Mouse (Mus musculus) limb, embryonic 12.5 days (tissue): ENCODE results near the gene Fip1l1. TPM values are rescaled to one million over a fixed set of nuclear protein-coding genes. Genes with fewer than 3 reads are reported as not detected.

Source experiments
- ATAC-seq: fragments of 200-750 bp; cut with Nextera tagmentation; 2 replicates; pipeline ENCODE4 v1.8.0; 2017; ENCODE audit warnings: low read depth, moderate TSS enrichment; ENCODE audit not compliant: insufficient number of reproducible peaks, insufficient read depth, low FRiP score, low TSS enrichment
- H3K27ac ChIP-seq: fragments of 300-500 bp; sonication (generic); 2 replicates; pipeline ENCODE4 v1.5.1; 2016; ENCODE audit warnings: mild to moderate bottlenecking, moderate library complexity
- H3K27me3 ChIP-seq: fragments of 300-500 bp; sonication (generic); 2 replicates; pipeline ENCODE4 v1.6.1; 2016; ENCODE audit warnings: mild to moderate bottlenecking, moderate library complexity
- H3K36me3 ChIP-seq: fragments of 300-500 bp; sonication (generic); 2 replicates; pipeline ENCODE4 v1.6.1; 2016; ENCODE audit warnings: mild to moderate bottlenecking, moderate library complexity
- H3K4me1 ChIP-seq: fragments of 300-500 bp; sonication (generic); replicated peaks from 2 replicates; pipeline ENCODE4 v1.6.1; 2016
- H3K4me2 ChIP-seq: fragments of 300-500 bp; sonication (generic); 2 replicates; pipeline ENCODE4 v1.6.1; 2016; ENCODE audit warnings: mild to moderate bottlenecking, moderate library complexity
- H3K4me3 ChIP-seq: fragments of 300-500 bp; sonication (generic); replicated peaks from 2 replicates; pipeline ENCODE4 v1.5.1; 2016; ENCODE audit warnings: mild to moderate bottlenecking
- H3K9ac ChIP-seq: fragments of 300-500 bp; sonication (generic); replicated peaks from 2 replicates; pipeline ENCODE4 v1.6.1; 2016; ENCODE audit warnings: mild to moderate bottlenecking, moderate library complexity
- H3K9me3 ChIP-seq: fragments of 300-500 bp; sonication (generic); 2 replicates; pipeline ENCODE4 v1.6.1; 2016; ENCODE audit warnings: mild to moderate bottlenecking, moderate library complexity
- WGBS: fragments of 180-500 bp; shearing (Covaris S2); methylation state at CpG from one replicate; pipeline ENCODE4 v1.1.7; 2016; 5-methylcytosine and 5-hydroxymethylcytosine counted together
- polyA plus RNA-seq: library from polyadenylated mRNA; unstranded; fragments of >200 nt; fragmentation: Nextera tagmentation; extraction: Ambion mirVana; gene quantifications from 2 replicates; pipeline ENCODE4 v1.2.1, GENCODE M21; 2016

Gene Fip1l1
- polyA plus RNA-seq, 1 experiment from 2014 or later = 135 TPM

GRCm38 (mm10) chr5:74640504-74640903 is 105.3 kb downstream of the Fip1l1 start:
- Histone ChIP-seq H3K4me1 (peaks cover 2% of the 10 kb centered on the region; the same call in 1 of the 2 replicates), H3K9ac (no peak overlapping the region), H3K27ac (no peak overlapping the region), H3K27me3 (no peaks in the 10 kb centered on the region), H3K36me3 (no peaks in the 10 kb centered on the region), H3K4me3 (no peak overlapping the region), H3K4me2 (no peak overlapping the region), H3K9me3 (no peaks in the 10 kb centered on the region)
- WGBS = 87% methylated on average over 4 of the region's 4 CpGs
- ATAC-seq = no peak

- no peaks in the 10 kb centered on the region; the same call in 1 of the 2 replicates for H3K4me1 ChIP-seq
- H3K27me3 ChIP-seq = no peaks in the 10 kb centered on the region
- ATAC-seq = no peak
- no peaks in the 10 kb centered on the region for H3K36me3 ChIP-seq
- H3K9me3 ChIP-seq = no peaks in the 10 kb centered on the region
- 52% methylated on average over 6 of the region's 6 CpGs for WGBS
- no peak overlapping the region for H3K4me3 ChIP-seq
- no peak overlapping the region for H3K4me2 ChIP-seq
- H3K27ac ChIP-seq = no peak overlapping the region
- no peak overlapping the region for H3K9ac ChIP-seq
These were observed 105.8 kb downstream of the Fip1l1 start for GRCm38 (mm10) chr5:74641000-74641399.

GRCm38 (mm10) chr5:74642291-74642690 is 107.0 kb downstream of the Fip1l1 start:
- Histone ChIP-seq H3K36me3 (no peaks in the 10 kb centered on the region), H3K4me1 (peaks cover under 1% of the 10 kb centered on the region), H3K9me3 (no peaks in the 10 kb centered on the region), H3K27me3 (no peaks in the 10 kb centered on the region), H3K9ac (no peak overlapping the region), H3K4me2 (no peak overlapping the region), H3K4me3 (no peak overlapping the region), H3K27ac (no peak overlapping the region)
- 74% methylated on average over 2 of the region's 2 CpGs for WGBS
- no peak for ATAC-seq

GRCm38 (mm10) chr5:74647584-74647984 is 112.3 kb downstream of the Fip1l1 start:
- no peak for ATAC-seq

GRCm38 (mm10) chr5:74648216-74648615 is 113.0 kb downstream of the Fip1l1 start:
- WGBS = 82% methylated on average over 9 of the region's 9 CpGs
- no peak overlapping the region for H3K9ac ChIP-seq
- H3K4me2 ChIP-seq = no peak overlapping the region
- no peak for ATAC-seq
- H3K27ac ChIP-seq = no peak overlapping the region
- no peaks in the 10 kb centered on the region for H3K9me3 ChIP-seq
- no peaks in the 10 kb centered on the region for H3K36me3 ChIP-seq
- H3K4me3 ChIP-seq = no peak overlapping the region
- H3K27me3 ChIP-seq = no peaks in the 10 kb centered on the region
- peaks cover 8% of the 10 kb centered on the region for H3K4me1 ChIP-seq

More at GRCm38 (mm10) chr5:74647584-74647984, 112.3 kb downstream of the Fip1l1 start:
- no peak overlapping the region for H3K4me3 ChIP-seq
- 34% methylated on average over 5 of the region's 6 CpGs for WGBS
- no peak overlapping the region for H3K27ac ChIP-seq
- no peaks in the 10 kb centered on the region for H3K27me3 ChIP-seq
- H3K9me3 ChIP-seq = no peaks in the 10 kb centered on the region
- no peaks in the 10 kb centered on the region for H3K36me3 ChIP-seq
- H3K9ac ChIP-seq = no peak overlapping the region
- H3K4me1 ChIP-seq = peaks cover 8% of the 10 kb centered on the region
- no peak overlapping the region for H3K4me2 ChIP-seq

Other genes with a start within 250 kb of the Fip1l1 start
- gene Scfd2, start 3.7 kb upstream of the Fip1l1 start, polyA plus RNA-seq = 18.4 and 19.1 TPM in 2 replicates
- 1.5 and 1.6 TPM in 2 replicates for gene Lnx1, start 167.5 kb downstream of the Fip1l1 start, polyA plus RNA-seq